Mouse (Mus musculus) kidney, embryonic 15.5 days (tissue): ENCODE results near the gene Tra2a. TPM values are rescaled to one million over a fixed set of nuclear protein-coding genes. Genes with fewer than 3 reads are reported as not detected.

ENCODE experiments used
- ATAC-seq: fragments of 200-750 bp; cut with Nextera tagmentation; replicated peaks from 2 replicates; pipeline ENCODE4 v1.8.0; 2017; ENCODE audit warnings: moderate TSS enrichment; ENCODE audit not compliant: low FRiP score
- H3K27ac ChIP-seq: fragments of 300-500 bp; sonication (generic); 2 replicates; pipeline ENCODE4 v1.5.1; 2015; ENCODE audit warnings: mild to moderate bottlenecking, inconsistent platforms
- H3K27me3 ChIP-seq: fragments of 300-500 bp; sonication (generic); 2 replicates; pipeline ENCODE4 v1.6.1; 2015; ENCODE audit warnings: inconsistent platforms
- H3K36me3 ChIP-seq: fragments of 300-500 bp; sonication (generic); 2 replicates; pipeline ENCODE4 v1.6.1; 2015; ENCODE audit warnings: inconsistent platforms
- H3K4me1 ChIP-seq: fragments of 300-500 bp; sonication (generic); 2 replicates; pipeline ENCODE4 v1.6.1; 2015; ENCODE audit warnings: inconsistent platforms
- H3K4me2 ChIP-seq: fragments of 300-500 bp; sonication (generic); 2 replicates; pipeline ENCODE4 v1.6.1; 2015; ENCODE audit warnings: moderate library complexity, mild to moderate bottlenecking, inconsistent platforms
- H3K4me3 ChIP-seq: fragments of 300-500 bp; sonication (generic); replicated peaks from 2 replicates; pipeline ENCODE4 v1.5.1; 2015; ENCODE audit warnings: mild to moderate bottlenecking, inconsistent platforms
- H3K9ac ChIP-seq: fragments of 300-500 bp; sonication (generic); 2 replicates; pipeline ENCODE4 v1.6.1; 2015; ENCODE audit warnings: mild to moderate bottlenecking, inconsistent platforms
- H3K9me3 ChIP-seq: fragments of 300-500 bp; sonication (generic); replicated peaks from 2 replicates; pipeline ENCODE4 v1.6.1; 2016; ENCODE audit warnings: inconsistent platforms
- WGBS: fragments of 180-500 bp; shearing (Covaris S2); methylation state at CpG from one replicate; pipeline ENCODE4 v1.1.7; 2015; ENCODE audit warnings: mixed read lengths; 5-methylcytosine and 5-hydroxymethylcytosine counted together
- polyA plus RNA-seq: library from polyadenylated mRNA; unstranded; fragments of >200 nt; fragmentation: Nextera tagmentation; extraction: Ambion mirVana; gene quantifications from 2 replicates; pipeline ENCODE4 v1.2.1, GENCODE M21; 2015

Gene Tra2a
- polyA plus RNA-seq, 1 experiment from 2014 or later: 122 TPM

GRCm38 (mm10) chr6:49208297-49208930 is 55.4 kb downstream of the Tra2a start:
- no peaks in the 10 kb centered on the region for H3K9me3 ChIP-seq
- no peaks in the 10 kb centered on the region for H3K27me3 ChIP-seq
- H3K4me1 ChIP-seq: peaks cover 52% of the 10 kb centered on the region
- peak overlapping the region; percentile 10; the same call in 1 of the 2 replicates for H3K4me3 ChIP-seq
- no peak overlapping the region for H3K9ac ChIP-seq
- peaks cover 39% of the 10 kb centered on the region for H3K36me3 ChIP-seq
- H3K27ac ChIP-seq: peak overlapping the region; percentile 37; the same call in 1 of the 2 replicates
- peak overlapping the region; percentile 25; the same call in 1 of the 2 replicates for H3K4me2 ChIP-seq
- WGBS: 66% methylated on average over 8 of the region's 8 CpGs
- ATAC-seq: no peak

GRCm38 (mm10) chr6:49206416-49206815 is 57.4 kb downstream of the Tra2a start:
- Histone ChIP-seq H3K27me3 (no peaks in the 10 kb centered on the region), H3K27ac (no peak overlapping the region), H3K9ac (no peak overlapping the region), H3K9me3 (no peaks in the 10 kb centered on the region), H3K4me2 (no peak overlapping the region), H3K36me3 (peaks cover 47% of the 10 kb centered on the region), H3K4me1 (peaks cover 34% of the 10 kb centered on the region), H3K4me3 (no peak overlapping the region)
- 91% methylated on average over 1 of the region's 1 CpGs for WGBS
- no peak for ATAC-seq

- no peaks in the 10 kb centered on the region for H3K4me1 ChIP-seq
- H3K4me3 ChIP-seq: no peak overlapping the region
- no peak for ATAC-seq
- no peak overlapping the region for H3K27ac ChIP-seq
- H3K27me3 ChIP-seq: no peaks in the 10 kb centered on the region
- H3K36me3 ChIP-seq: peaks cover 28% of the 10 kb centered on the region
- no peak overlapping the region for H3K4me2 ChIP-seq
- 83% methylated on average over 10 of the region's 10 CpGs for WGBS
- no peaks in the 10 kb centered on the region for H3K9me3 ChIP-seq
- H3K9ac ChIP-seq: no peak overlapping the region
Measured at GRCm38 (mm10) chr6:49195188-49195587, 68.6 kb downstream of the Tra2a start.

GRCm38 (mm10) chr6:49194536-49194935 is 69.3 kb downstream of the Tra2a start:
- 92% methylated on average over 4 of the region's 4 CpGs for WGBS
- no peak overlapping the region for H3K4me3 ChIP-seq
- H3K36me3 ChIP-seq: peaks cover 28% of the 10 kb centered on the region
- no peak overlapping the region for H3K27ac ChIP-seq
- H3K9ac ChIP-seq: no peak overlapping the region
- no peak overlapping the region for H3K4me2 ChIP-seq
- no peaks in the 10 kb centered on the region for H3K4me1 ChIP-seq
- no peaks in the 10 kb centered on the region for H3K9me3 ChIP-seq
- no peak for ATAC-seq
- no peaks in the 10 kb centered on the region for H3K27me3 ChIP-seq

Other genes with a start within 250 kb of the Tra2a start
- 0.38 and 1.1 TPM in 2 replicates for gene Gpnmb, start 227.5 kb downstream of the Tra2a start, polyA plus RNA-seq
- gene Malsu1, start 190.2 kb downstream of the Tra2a start, polyA plus RNA-seq: 77.6 and 79.6 TPM in 2 replicates
- 46.2 and 49.7 TPM in 2 replicates for gene Igf2bp3, start 49.1 kb downstream of the Tra2a start, polyA plus RNA-seq
- gene Ccdc126, start 55.2 kb upstream of the Tra2a start, polyA plus RNA-seq: 11.4 and 12.8 TPM in 2 replicates
- 5.3 and 6.2 TPM in 2 replicates for gene Fam221a, start 103.7 kb upstream of the Tra2a start, polyA plus RNA-seq
- 0.09 TPM in 1 of 2 replicates, not detected in the other for gene Stk31, start 131.6 kb upstream of the Tra2a start, polyA plus RNA-seq